ENCODE assay signal across 15 mouse cellular contexts in genomic region chr9:98929496-98929895, GRCm38 (mm10). TPM values are rescaled to one million over a fixed set of nuclear protein-coding genes. Genes with fewer than 3 reads are reported as not detected.
A peak's percentile ranks its signal among the peaks of the same experiment; 100 is the strongest.
DNase-seq lines count a peak whose midpoint lies in the region; ATAC-seq and TF ChIP-seq lines count a peak whose summit lies in the region.
"Had no signal": no experiment of that assay in that cellular context is flagged by ENCODE, and none has a peak within 500 bp of the region (broad histone marks: within the 10 kb centered on the region; RNA-seq: fewer than 3 reads in every experiment).

No protein-coding gene starts in this region.

- H3K9me3 ChIP-seq in lung, postnatal 0 days (ENCODE audit: low read length): no peaks in the 10 kb centered on the region
- peaks cover 2% of the 10 kb centered on the region; the same call in 1 of the 2 replicates for H3K9me3 ChIP-seq in G1E (replicated peaks)

- peak; percentile 40 for TF ChIP-seq CTCF in gastrocnemius, adult 2 months (IDR thresholded peaks at IDR 0.05)
- TF ChIP-seq CTCF in lung, postnatal 0 days (IDR thresholded peaks at IDR 0.05): peak; percentile 41; the same call in 1 of the 2 replicates
- TF ChIP-seq CTCF in G1E (IDR thresholded peaks at IDR 0.05; ENCODE audit: low read depth, low read length): peak; percentile 45; the same call in 1 of the 2 replicates
- peak; percentile 22; the same call in 1 of the 2 replicates for TF ChIP-seq CTCF in small intestine, adult 2 months (IDR thresholded peaks at IDR 0.05; ENCODE audit: extremely low read depth, insufficient read length, insufficient replicate concordance, low read depth, low read length)

- no peaks in the 10 kb centered on the region for H3K36me3 ChIP-seq in lung, postnatal 0 days (ENCODE audit: insufficient read depth, low read length)
- no peaks in the 10 kb centered on the region for H3K36me3 ChIP-seq in G1E (replicated peaks)
- H3K36me3 ChIP-seq in small intestine, adult 2 months (ENCODE audit: control insufficient read depth, insufficient read depth, low read length): no peaks in the 10 kb centered on the region

- ATAC-seq in lung, postnatal 0 days: no peak
- ATAC-seq in G1E (ENCODE audit: extremely low read depth, insufficient number of reproducible peaks, low FRiP score, poor library complexity, severe bottlenecking): no peak

- no peak overlapping the region for H3K27ac ChIP-seq in gastrocnemius, adult 2 months
- no peak overlapping the region for H3K27ac ChIP-seq in lung, postnatal 0 days (ENCODE audit: low read length)
- no peak overlapping the region for H3K27ac ChIP-seq in small intestine, adult 2 months (ENCODE audit: insufficient read depth, low read depth, low read length)

- no peak for TF ChIP-seq EP300 in lung, postnatal 0 days (IDR thresholded peaks at IDR 0.05)

- no peaks in the 10 kb centered on the region for H3K4me1 ChIP-seq in lung, postnatal 0 days (ENCODE audit: insufficient read depth, low read depth, low read length)
- H3K4me1 ChIP-seq in G1E (ENCODE audit: insufficient read depth, low read depth, low read length): no peaks in the 10 kb centered on the region
- H3K4me1 ChIP-seq in small intestine, adult 2 months (ENCODE audit: control insufficient read depth, insufficient read depth, insufficient read length, low read length): no peaks in the 10 kb centered on the region

- no peak for DNase-seq in gastrocnemius, adult 2 months
- DNase-seq in gastrocnemius, postnatal 36 days: no peak
- DNase-seq in lung, postnatal 0 days (ENCODE audit: low spot score): no peak
- no peak for DNase-seq in lung, postnatal 25 days (ENCODE audit: low spot score)
- no peak for DNase-seq in G1E (ENCODE audit: low spot score)
- no peak for DNase-seq in retina, embryonic 14.5 days (ENCODE audit: low spot score)
- DNase-seq in heart, postnatal 36 days: no peak
- DNase-seq: adrenal gland, adult 8-10 months; kidney, adult 18-20 months; layer of hippocampus, adult 9-11 months; lung, postnatal 4 days had no signal

- H3K4me2 ChIP-seq in lung, postnatal 0 days (replicated peaks; ENCODE audit: low read depth, low read length): no peak overlapping the region

- WGBS in lung, postnatal 0 days: 87% methylated on average over 2 of the region's 2 CpGs
- 85% methylated on average over 2 of the region's 2 CpGs for WGBS in small intestine, adult 2 months

- intact Hi-C loops in gastrocnemius, adult 2 months (cut with DNase I): no loop called here
- intact Hi-C loops in gastrocnemius, postnatal 36 days (cut with DNase I): no loop called here
- intact Hi-C loops in heart, postnatal 36 days (cut with DNase I): no loop called here

- no peak overlapping the region for H3K9ac ChIP-seq in lung, postnatal 0 days (replicated peaks; ENCODE audit: low read depth)

- H3K27me3 ChIP-seq in lung, postnatal 0 days (replicated peaks; ENCODE audit: insufficient read depth, low read length): no peaks in the 10 kb centered on the region
- H3K27me3 ChIP-seq in G1E (ENCODE audit: insufficient read depth, low read length): no peaks in the 10 kb centered on the region
- H3K27me3 ChIP-seq in small intestine, adult 2 months (ENCODE audit: control insufficient read depth, insufficient read depth, low read length): no peaks in the 10 kb centered on the region

- H3K4me3 ChIP-seq in gastrocnemius, adult 2 months: no peak overlapping the region
- H3K4me3 ChIP-seq in lung, postnatal 0 days (ENCODE audit: low read depth, low read length): no peak overlapping the region
- H3K4me3 ChIP-seq in G1E (ENCODE audit: low read depth, low read length): no peak overlapping the region
- no peak overlapping the region for H3K4me3 ChIP-seq in small intestine, adult 2 months (ENCODE audit: low read depth, low read length)

- no peak for TF ChIP-seq POLR2A in small intestine, adult 2 months (IDR thresholded peaks at IDR 0.05; ENCODE audit: low read depth, low read length)

RNA-seq across cellular contexts. Expression of gene Foxl2, which starts 25.6 kb away (rescaled TPM):
- total RNA-seq in gastrocnemius, adult 2 months (2021): not detected
- total RNA-seq in gastrocnemius, postnatal 36 days (2021): not detected
- not detected in 2 replicates for polyA plus RNA-seq in lung, postnatal 0 days (2015; fragmentation: Nextera tagmentation; extraction: Ambion mirVana)
- total RNA-seq in G1E (2014; fragmentation: Nextera tagmentation): not detected in 2 replicates
- 0.06 TPM in 1 of 2 replicates, not detected in the other for total RNA-seq in G1E (2017)
- not detected in 2 replicates for polyA plus RNA-seq in G1E (2012)
- 0.08 TPM in 1 of 2 replicates, not detected in the other for polyA plus RNA-seq in small intestine, adult 2 months (2012; rRNA removed)
- not detected for total RNA-seq in heart, postnatal 36 days (2021)
- total RNA-seq: common myeloid progenitor, adult 5-6 weeks; heart, postnatal 25 days had no signal
- polyA plus RNA-seq: limb, embryonic 11.5 days had no signal

RNA-seq across cellular contexts. Expression of gene 7420426K07Rik, which starts 26.6 kb away (rescaled TPM):
- total RNA-seq in gastrocnemius, adult 2 months (2021): not detected
- not detected for total RNA-seq in gastrocnemius, postnatal 36 days (2021)
- not detected in 2 replicates for polyA plus RNA-seq in lung, postnatal 0 days (2015; fragmentation: Nextera tagmentation; extraction: Ambion mirVana)
- not detected in 2 replicates for total RNA-seq in G1E (2014; fragmentation: Nextera tagmentation)
- total RNA-seq in G1E (2017): not detected in 2 replicates
- polyA plus RNA-seq in G1E (2012): not detected in 2 replicates
- polyA plus RNA-seq in small intestine, adult 2 months (2012; rRNA removed): not detected in 2 replicates
- not detected for total RNA-seq in heart, postnatal 36 days (2021)
- total RNA-seq: adrenal gland, adult 8-10 months; common myeloid progenitor, adult 5-6 weeks; heart, postnatal 25 days had no signal
- polyA plus RNA-seq: limb, embryonic 11.5 days had no signal

RNA-seq across cellular contexts. Expression of gene Faim, which starts 56.7 kb away (rescaled TPM):
- 1 to 10 TPM; 1.8 to 2.3 TPM for total RNA-seq in gastrocnemius, adult 2 months (2021)
- 1 to 10 TPM; 1.4 to 1.8 TPM for total RNA-seq in gastrocnemius, postnatal 36 days (2021)
- polyA plus RNA-seq in lung, postnatal 0 days (2015; fragmentation: Nextera tagmentation; extraction: Ambion mirVana): 35.3 and 38.4 TPM in 2 replicates
- 23.4 and 24.7 TPM in 2 replicates for total RNA-seq in G1E (2014; fragmentation: Nextera tagmentation)
- 59.9 and 86.6 TPM in 2 replicates for total RNA-seq in G1E (2017)
- polyA plus RNA-seq in G1E (2012): 22.3 and 24.0 TPM in 2 replicates
- 0.85 and 1.2 TPM in 2 replicates for polyA plus RNA-seq in small intestine, adult 2 months (2012; rRNA removed)
- total RNA-seq in heart, postnatal 36 days (2021): 1 to 10 TPM; 5.1 to 6.7 TPM
